Mouse (Mus musculus) embryonic fibroblast, embryonic 13.5 days (primary cell): ENCODE results near the gene Ptov1. TPM values are rescaled to one million over a fixed set of nuclear protein-coding genes. Genes with fewer than 3 reads are reported as not detected.

Source experiments
- H3K27ac ChIP-seq: 2 replicates; pipeline ENCODE4 v1.5.1; 2012; ENCODE audit warnings: low read length, control low read depth, inconsistent platforms; ENCODE audit not compliant: insufficient read depth
- H3K4me1 ChIP-seq: 2 replicates; pipeline ENCODE4 v1.6.1; 2011; ENCODE audit warnings: low read length; ENCODE audit not compliant: control insufficient read depth, insufficient read depth
- H3K4me3 ChIP-seq: 2 replicates; pipeline ENCODE4 v1.5.1; 2011; ENCODE audit warnings: mild to moderate bottlenecking, control low read depth, low read length; ENCODE audit not compliant: insufficient read depth
- CTCF ChIP-seq: IDR thresholded peaks from 2 replicates; pipeline ENCODE4 v1.5.1; 2011; ENCODE audit warnings: mild to moderate bottlenecking, control low read depth, low read length, moderate library complexity, borderline replicate concordance; ENCODE audit not compliant: insufficient read depth
- POLR2A ChIP-seq: IDR thresholded peaks from 2 replicates; pipeline ENCODE4 v1.6.1; 2011; ENCODE audit warnings: low read depth, mild to moderate bottlenecking, control low read depth, low read length, moderate library complexity
- polyA plus RNA-seq: library from polyadenylated mRNA; stranded (reverse); fragments of >200 nt; gene quantifications from 2 replicates; pipeline ENCODE4 v1.2.4, GENCODE M21; 2011; ENCODE audit warnings: low read depth; ENCODE audit not compliant: missing spikeins, insufficient read length

Ptov1 gene
- polyA plus RNA-seq, 1 experiment, result 160 TPM

DNA sequence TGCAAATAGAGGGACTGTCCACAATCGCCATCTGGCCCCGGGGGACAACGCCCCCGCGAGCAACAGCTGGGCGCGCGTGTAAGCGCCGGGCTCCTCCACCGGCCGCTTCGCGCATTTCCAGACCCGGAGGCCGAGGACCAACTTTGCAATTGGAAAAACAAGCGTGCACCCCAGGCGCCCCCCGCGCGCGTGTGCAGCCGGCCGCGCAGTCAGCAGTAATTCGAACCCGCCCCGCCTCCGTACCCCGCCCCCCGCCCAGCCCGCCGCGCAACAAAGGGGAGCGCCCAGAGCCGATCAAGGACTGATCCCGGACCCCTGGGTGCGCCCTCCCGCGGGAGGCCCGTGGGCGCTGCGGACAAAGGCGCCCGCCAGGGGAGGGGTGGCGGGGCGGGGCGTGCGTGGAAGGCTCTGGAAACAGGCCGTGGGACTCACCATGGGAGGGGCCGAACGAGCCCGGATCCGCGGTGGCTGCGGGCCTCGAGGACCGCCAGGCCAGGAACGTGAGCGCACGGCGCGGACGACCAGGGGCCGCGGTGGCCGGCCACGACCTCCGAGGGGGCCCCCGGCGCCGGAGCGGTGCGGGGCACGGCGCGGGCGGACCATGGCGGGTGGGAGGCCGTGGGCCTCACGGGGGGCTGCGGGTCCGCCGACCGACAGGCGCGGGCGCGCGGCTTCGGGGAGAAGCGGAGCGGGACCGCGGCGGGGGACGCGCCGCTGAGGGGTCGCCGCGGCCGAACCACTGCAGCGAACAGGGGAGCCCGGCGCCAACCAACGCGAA, 480 bp downstream of the Ptov1 start:
- peak overlapping the region; percentile 89 for H3K27ac ChIP-seq
- TF ChIP-seq CTCF, result no peak
- no peak; the same call in 1 of the 2 replicates for TF ChIP-seq POLR2A
- H3K4me1 ChIP-seq, result 0 out of 2 replicates have a peak, but pooled peaks cover 7% of the 10 kb centered on the region
- H3K4me3 ChIP-seq, result peak overlapping the region; percentile 47

DNA sequence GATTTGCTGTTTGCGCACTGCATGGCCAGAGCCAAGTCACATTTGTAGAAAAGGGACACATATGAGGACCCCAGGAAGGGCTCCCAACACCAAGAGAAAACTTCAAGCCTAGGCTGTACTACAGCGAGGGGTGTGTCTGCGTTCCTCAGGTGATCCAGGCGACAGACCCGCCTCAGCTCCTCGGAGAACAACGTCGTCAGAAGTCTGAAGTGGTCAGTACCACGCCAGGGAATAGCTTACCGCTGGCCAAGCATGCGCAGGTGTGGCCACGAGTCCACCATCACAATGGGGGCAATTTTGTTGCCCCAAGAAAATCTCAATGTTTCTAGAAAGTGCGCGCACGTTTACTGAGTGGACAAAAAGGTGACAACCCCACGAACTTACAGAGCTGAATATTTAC, 1.1 kb downstream of the Ptov1 start:
- peak overlapping the region; percentile 47 for H3K4me3 ChIP-seq
- TF ChIP-seq CTCF, result no peak
- TF ChIP-seq POLR2A, result no peak
- H3K4me1 ChIP-seq, result 0 out of 2 replicates have a peak, but pooled peaks cover 7% of the 10 kb centered on the region
- H3K27ac ChIP-seq, result 0 out of 2 replicates have a peak overlapping the region, but pooled peaks have one; percentile 7

DNA sequence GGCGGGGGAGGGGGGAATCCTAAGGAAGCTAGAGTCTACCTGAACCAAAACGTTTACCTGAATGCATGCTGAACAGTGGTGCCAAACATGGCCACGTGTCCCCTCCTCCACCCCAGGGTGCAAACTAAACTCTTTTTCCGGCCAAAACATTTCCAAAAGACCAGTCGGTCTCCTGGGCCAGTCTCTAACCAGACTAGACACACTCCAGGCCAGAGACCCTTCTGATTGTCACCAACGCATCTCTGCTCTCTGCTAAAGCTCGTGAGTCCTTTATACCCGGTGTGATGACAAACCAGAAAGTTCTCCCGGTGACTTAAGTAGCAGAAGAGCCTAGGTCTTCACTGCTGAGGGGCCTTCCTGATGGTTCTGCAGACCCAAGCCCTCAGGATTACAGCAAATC, 1.8 kb downstream of the Ptov1 start:
- TF ChIP-seq POLR2A, result no peak
- TF ChIP-seq CTCF, result no peak
- Histone ChIP-seq H3K27ac (no peak overlapping the region), H3K4me3 (peak overlapping the region; percentile 47), H3K4me1 (0 out of 2 replicates have a peak, but pooled peaks cover 7% of the 10 kb centered on the region)

DNA sequence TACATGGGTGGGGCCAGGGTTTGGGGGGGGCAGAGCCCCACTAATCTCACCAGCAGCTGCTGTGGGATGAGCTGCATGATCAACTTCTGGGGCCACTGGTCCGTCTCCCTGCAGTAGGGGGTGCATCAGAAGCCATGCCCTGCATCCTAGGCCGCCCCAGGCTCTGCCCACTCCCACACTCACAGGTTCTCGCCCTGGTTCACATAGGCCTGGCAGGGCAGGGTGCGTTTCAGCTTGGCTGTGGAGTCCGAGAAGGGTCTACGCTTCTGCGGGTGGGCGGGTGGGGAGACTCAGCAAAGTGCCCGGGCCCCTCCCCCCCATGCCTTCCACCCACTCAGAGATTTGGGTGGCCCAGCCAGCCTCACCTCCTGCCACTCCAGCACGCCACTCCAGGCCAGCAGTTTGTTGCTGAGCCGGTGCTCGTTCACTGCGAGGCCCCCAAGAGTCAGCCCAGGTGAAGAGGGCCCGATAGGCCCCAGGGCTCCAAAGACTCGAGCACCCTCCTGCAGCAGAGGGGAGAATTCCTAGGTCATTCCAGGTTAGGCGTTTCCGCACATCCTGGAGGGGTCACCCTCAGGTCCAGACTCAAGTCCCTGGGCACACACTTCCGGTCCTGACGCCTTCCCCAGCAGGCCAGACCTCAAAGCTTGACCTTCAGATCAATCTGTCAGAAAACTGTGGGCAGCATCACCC, 2.4 kb downstream of the Ptov1 start:
- Histone ChIP-seq H3K27ac (no peak overlapping the region), H3K4me3 (peak overlapping the region; percentile 47; the same call in 1 of the 2 replicates), H3K4me1 (0 out of 2 replicates have a peak, but pooled peaks cover 7% of the 10 kb centered on the region)
- TF ChIP-seq CTCF, result no peak
- no peak for TF ChIP-seq POLR2A

DNA sequence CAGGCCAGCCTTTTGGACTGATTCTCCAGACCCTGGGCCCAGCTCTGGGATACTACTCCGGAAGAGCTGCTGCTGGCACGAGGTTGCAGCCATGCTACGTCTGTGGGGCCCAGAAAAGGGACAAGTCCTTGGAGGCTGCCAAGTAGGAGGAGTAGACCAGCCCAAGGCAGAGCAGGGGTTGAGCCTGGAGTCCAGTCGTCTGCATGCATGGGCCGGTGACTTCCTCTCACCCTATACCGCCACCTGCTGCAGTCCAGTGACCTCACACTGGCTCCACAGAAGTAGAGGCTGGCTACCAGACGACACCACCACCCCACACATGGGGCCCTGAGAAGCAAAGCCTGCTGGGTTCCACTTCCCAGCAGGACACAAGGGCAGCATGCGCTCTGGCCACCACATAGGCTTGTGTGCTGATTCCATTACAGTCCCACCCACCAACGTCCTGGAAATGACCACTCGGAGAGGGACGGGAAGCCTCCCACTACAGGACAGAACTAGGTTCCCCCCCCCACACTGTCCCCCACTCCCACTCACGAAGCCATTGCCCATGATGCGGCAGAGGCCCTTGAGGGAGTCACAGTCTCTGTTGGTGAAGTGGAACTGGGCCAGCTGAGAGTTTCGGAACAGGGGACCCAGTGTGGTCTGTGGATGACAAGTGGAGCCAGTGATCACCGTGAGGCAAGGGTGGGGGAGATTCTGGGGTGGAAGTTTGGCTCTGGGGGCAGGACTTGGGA, 3.1 kb downstream of the Ptov1 start:
- Histone ChIP-seq H3K27ac (peak overlapping the region; percentile 13; the same call in 1 of the 2 replicates), H3K4me1 (0 out of 2 replicates have a peak, but pooled peaks cover 7% of the 10 kb centered on the region), H3K4me3 (no peak overlapping the region)
- no peak for TF ChIP-seq POLR2A
- TF ChIP-seq CTCF, result no peak

DNA sequence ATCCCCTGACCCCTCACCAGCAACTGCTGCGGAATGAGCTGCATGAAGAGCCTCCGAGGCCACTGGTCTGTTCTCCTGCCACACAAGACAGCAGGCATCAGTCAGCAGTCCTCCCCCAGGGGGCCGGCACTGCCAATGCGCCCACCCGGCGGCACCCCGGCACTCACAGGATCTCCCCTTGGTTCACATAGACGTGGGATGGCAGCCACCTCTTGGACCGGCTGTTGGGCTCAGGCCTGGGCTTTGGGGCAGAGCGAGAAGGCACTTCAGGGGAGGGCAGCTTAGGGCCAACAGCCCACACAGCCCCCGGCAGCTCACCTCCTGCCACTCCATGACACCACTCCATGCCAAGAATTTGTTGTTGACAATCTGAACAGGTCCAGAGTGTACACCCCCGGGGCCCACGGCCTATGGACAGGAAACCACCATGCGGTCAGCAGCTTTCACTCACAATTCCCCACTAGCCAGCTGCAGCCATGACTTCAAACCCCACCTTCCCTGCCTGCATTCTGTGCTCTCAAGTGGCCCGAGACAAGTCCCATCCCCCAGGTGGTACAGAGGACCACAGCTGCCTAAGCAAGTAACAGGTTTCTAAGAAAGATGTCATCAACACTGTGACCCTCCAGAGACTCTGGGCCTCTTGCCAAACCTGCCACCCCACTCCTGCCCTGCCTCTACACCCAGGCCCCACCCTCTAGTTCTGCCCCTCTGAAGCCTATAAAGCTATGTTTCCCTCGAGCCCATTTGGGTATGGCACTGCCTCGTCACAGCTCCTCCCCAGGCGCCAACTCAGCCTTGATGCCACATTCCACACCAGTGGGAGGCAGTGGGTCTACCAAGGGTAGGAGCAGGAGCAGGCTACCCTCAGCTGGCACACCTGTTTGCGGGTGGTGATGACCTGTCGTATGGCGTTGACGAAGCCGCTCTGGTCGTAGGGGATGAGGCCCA, 4.7 kb downstream of the Ptov1 start:
- no peak overlapping the region for H3K27ac ChIP-seq
- TF ChIP-seq CTCF (no peak), POLR2A (0 out of 2 replicates have a peak, but pooled peaks have one; percentile 15)
- 0 out of 2 replicates have a peak, but pooled peaks cover 7% of the 10 kb centered on the region for H3K4me1 ChIP-seq
- no peak overlapping the region for H3K4me3 ChIP-seq

DNA sequence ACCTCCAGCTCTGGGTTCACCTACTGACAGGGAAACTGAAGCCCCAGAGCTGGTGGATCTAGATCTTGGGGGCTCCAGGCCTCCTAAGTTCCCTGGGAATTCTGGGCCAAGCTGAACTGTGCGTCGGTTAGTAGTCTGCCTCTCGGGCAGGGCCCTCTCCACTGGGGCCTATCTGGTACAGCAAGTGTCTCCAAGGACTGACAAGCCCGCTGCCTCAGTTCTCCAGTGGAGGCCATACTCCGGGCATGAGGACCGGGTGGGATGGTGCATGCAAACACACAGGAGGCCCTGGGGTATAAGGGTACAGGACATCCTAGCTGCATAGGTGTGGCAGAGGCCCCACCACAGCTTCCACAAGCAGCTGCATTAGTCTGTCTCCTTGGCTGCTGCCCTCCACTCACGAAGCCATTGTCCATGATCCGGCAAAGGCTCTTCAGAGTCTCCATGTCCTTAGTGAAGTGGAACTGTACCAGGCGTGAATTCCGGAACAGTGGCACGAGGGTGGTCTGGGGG, 5.5 kb downstream of the Ptov1 start:
- no peak overlapping the region for H3K27ac ChIP-seq
- TF ChIP-seq CTCF, result no peak
- 0 out of 2 replicates have a peak, but pooled peaks cover 7% of the 10 kb centered on the region for H3K4me1 ChIP-seq

DNA sequence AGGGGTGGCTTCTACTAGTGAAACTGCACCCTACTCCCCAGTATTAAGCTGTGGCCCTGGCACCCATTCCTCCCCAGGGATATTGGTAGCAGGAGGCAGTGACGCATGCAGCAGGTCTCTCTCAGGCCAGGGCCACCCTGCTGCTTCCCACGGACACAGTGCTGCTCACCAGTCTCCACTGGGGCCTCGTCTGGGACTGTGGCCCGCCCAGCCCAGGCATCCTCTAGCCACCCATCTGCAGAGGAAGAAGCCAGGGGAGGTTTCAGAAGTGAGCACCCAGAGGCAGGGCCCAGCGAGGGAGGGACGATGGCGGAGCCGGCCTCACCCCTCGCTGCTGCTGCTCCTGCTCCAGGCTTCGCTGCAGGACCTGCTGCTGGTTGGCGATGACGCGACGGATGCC, 6.4 kb downstream of the Ptov1 start:
- H3K4me3 ChIP-seq, result no peak overlapping the region
- H3K27ac ChIP-seq, result no peak overlapping the region
- H3K4me1 ChIP-seq, result 0 out of 2 replicates have a peak, but pooled peaks cover 7% of the 10 kb centered on the region
- TF ChIP-seq CTCF (no peak), POLR2A (no peak)

More for the DNA sequence above, 5.5 kb downstream of the Ptov1 start:
- no peak overlapping the region for H3K4me3 ChIP-seq
